Mouse (Mus musculus): ENCODE measurements around the gene Minos1. TPM values are rescaled to one million over a fixed set of nuclear protein-coding genes. Genes with fewer than 3 reads are reported as not detected.

Gene Minos1
- polyA plus RNA-seq, 1 experiment from 2014 or later = 765 TPM

DNA sequence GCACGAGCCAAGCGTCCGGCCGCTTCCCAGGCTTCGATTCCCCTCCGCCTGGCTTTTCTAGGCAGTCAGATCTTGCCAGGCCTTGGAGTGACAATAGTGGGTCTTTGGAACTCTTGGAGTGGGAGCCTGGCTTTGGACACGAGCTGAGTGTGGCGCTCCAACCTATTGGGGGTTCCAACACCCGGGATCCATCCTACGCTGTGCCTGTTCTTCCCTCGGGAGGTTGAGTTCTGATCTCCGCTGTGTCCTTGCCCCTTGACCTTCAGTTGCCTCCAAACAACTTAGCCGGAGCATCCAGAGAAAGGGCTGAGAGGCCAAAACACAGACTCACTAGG is 37.8 kb downstream of the Minos1 start:
- peaks cover 12% of the 10 kb centered on the region for H3K27me3 ChIP-seq (ENCODE audit: control insufficient read depth, insufficient read depth, low read length)
- no peak overlapping the region for H3K27ac ChIP-seq (replicated peaks in 1 of 2; ENCODE audit: control insufficient read depth in 1 of 2, insufficient read depth in 1 of 2, low read depth in 2 of 2, low read length in 2 of 2)

DNA sequence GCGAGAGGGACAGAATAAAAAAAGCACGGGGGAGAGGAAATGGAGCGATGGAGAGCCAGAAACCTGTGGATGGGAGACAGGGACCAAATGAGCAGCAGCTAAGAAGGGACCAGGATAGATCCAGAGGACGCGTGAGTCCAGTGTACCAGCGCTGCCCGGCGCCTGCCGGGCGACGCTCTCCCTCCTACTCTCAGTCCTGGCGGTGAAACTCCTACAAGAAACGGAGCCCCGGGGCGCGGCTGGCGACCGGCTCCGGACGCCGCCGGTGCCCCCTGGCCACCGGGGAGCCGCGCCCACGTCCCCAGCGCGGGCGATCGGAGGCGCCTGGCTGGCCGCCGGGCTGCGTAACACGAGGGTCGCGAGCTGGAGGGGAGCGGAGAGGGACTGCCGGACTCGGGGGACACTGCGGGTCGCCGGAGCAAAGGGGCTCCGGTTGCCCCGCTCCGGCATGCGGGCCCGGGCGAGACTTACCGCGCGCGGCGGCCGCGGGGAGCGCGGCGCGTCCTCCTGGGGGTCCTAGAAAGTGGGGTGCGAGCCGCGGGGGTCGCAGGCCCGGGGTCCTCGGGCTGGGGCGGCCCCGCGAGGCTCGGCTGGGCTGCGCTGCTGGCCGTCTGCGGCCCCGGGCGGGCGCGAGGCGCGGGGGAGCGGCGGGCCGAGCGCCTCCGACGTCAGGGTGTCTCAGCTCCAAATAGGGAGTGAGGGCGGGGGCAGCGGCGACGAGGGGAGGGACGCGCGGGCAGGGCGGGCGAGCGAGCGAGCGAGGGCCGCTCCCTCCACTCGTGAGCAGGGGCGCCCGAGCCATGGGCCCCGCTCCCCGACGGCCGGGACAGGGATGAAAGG is 38.3 kb downstream of the Minos1 start, which contains the start of gene Nbl1:
Nbl1 (minus strand) TSS at position 638 of the 840 bp plus-strand sequence.
- H3K27ac ChIP-seq (replicated peaks in 1 of 2; ENCODE audit: control insufficient read depth in 1 of 2, insufficient read depth in 1 of 2, low read depth in 2 of 2, low read length in 2 of 2) = no peak within 1 kb of the TSS
- H3K4me1 ChIP-seq (ENCODE audit: control insufficient read depth in 2 of 2, insufficient read depth in 2 of 2, low read length in 2 of 2) = peaks cover 10 to 14% of the 10 kb centered on the region in 2 experiments; a peak in 3 of 4 replicates
- peaks cover 12% of the 10 kb centered on the region for H3K27me3 ChIP-seq (ENCODE audit: control insufficient read depth, insufficient read depth, low read length)
- H3K4me3 ChIP-seq (ENCODE audit: control insufficient read depth in 1 of 2, insufficient read depth in 1 of 2, low read depth in 1 of 2, low read length in 2 of 2) = peak within 1 kb of the TSS; percentile 63 to 69
- no peaks in the 10 kb centered on the region for H3K36me3 ChIP-seq (ENCODE audit: control insufficient read depth, insufficient read depth, low read length)
- peak within 1 kb of the TSS; percentile 79 for H3K9ac ChIP-seq (ENCODE audit: low read length)
- H3K9me3 ChIP-seq (ENCODE audit: control insufficient read depth, low read length) = 0 out of 2 replicates have a peak, but pooled peaks cover 6% of the 10 kb centered on the region
- 0% methylated on average over 91 of the region's 105 CpGs for WGBS
- peak within 1 kb of the TSS; percentile 99 for H3K4me2 ChIP-seq (ENCODE audit: low read length)
- peak; percentile 28; the same call in 1 of the 2 replicates for ATAC-seq (ENCODE audit: insufficient number of reproducible peaks, insufficient read depth, low FRiP score, low read depth)

More for the DNA sequence above, 37.8 kb downstream of the Minos1 start:
- Histone ChIP-seq H3K9ac (ENCODE audit: low read length) (peak overlapping the region; percentile 79), H3K4me2 (ENCODE audit: low read length) (peak overlapping the region; percentile 99), H3K4me1 (ENCODE audit: control insufficient read depth in 2 of 2, insufficient read depth in 2 of 2, low read length in 2 of 2) (peaks cover 9 to 14% of the 10 kb centered on the region in 2 experiments; a peak in 3 of 4 replicates), H3K9me3 (ENCODE audit: control insufficient read depth, low read length) (0 out of 2 replicates have a peak, but pooled peaks cover 6% of the 10 kb centered on the region), H3K36me3 (ENCODE audit: control insufficient read depth, insufficient read depth, low read length) (no peaks in the 10 kb centered on the region), H3K4me3 (ENCODE audit: control insufficient read depth in 1 of 2, insufficient read depth in 1 of 2, low read depth in 1 of 2, low read length in 2 of 2) (peak overlapping the region; percentile 20 to 69; a peak in 3 of 4 replicates)
- 0 out of 2 replicates have a peak, but pooled peaks have one; percentile 4 for ATAC-seq (ENCODE audit: insufficient number of reproducible peaks, insufficient read depth, low FRiP score, low read depth)
- 24% methylated on average over 13 of the region's 13 CpGs for WGBS

DNA sequence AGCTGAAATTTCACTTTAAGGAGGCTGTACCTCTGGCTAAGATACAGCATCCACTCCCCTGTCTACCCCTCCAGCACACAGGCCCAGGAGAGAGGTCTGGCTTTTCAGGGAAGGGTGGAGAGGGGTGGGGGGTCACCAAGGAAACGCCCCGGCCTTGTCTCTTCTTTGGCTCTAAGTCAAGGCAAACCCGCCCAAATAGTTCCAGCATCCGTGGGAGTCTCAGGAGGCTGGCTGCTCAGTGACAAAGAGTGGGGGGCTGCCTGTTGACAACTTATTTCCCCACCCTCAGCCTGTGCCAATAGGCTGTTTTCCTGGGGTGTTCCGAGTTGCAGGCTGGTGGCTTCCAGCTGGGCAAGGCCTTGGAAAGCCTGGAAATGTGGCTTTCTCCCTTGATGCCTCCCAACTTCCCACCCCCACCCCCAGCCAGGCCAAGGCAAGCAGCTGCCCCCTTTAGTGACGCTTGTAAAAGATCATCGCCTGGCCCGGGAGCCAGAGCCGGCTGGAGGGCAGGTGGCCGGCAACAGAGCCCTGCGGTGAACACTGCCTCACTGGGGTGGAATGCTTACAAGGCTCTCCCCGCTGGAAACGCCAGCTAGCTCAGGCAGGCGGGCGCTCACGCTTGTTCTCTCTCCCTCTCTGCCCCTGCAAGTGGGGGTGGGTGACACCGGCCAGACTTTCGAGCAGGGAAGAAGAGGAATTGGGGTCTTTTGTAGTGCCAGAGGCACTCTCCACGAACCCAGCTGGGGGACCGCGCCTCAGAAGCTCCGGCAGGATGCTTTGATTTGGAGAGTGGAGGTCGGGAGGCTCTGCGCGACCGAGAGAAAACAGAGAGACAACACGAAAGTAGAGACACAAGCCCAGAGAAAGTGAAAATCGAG is 39.2 kb downstream of the Minos1 start:
- ATAC-seq (ENCODE audit: insufficient number of reproducible peaks, insufficient read depth, low FRiP score, low read depth) = no peak
- Histone ChIP-seq H3K27me3 (ENCODE audit: control insufficient read depth, insufficient read depth, low read length) (peaks cover 12% of the 10 kb centered on the region), H3K9me3 (ENCODE audit: control insufficient read depth, low read length) (0 out of 2 replicates have a peak, but pooled peaks cover 6% of the 10 kb centered on the region), H3K27ac (replicated peaks in 1 of 2; ENCODE audit: control insufficient read depth in 1 of 2, insufficient read depth in 1 of 2, low read depth in 2 of 2, low read length in 2 of 2) (no peak overlapping the region), H3K4me3 (ENCODE audit: control insufficient read depth in 1 of 2, insufficient read depth in 1 of 2, low read depth in 1 of 2, low read length in 2 of 2) (peak overlapping the region; percentile 63 to 69), H3K4me2 (ENCODE audit: low read length) (peak overlapping the region; percentile 99), H3K36me3 (ENCODE audit: control insufficient read depth, insufficient read depth, low read length) (no peaks in the 10 kb centered on the region), H3K9ac (ENCODE audit: low read length) (peak overlapping the region; percentile 79), H3K4me1 (ENCODE audit: control insufficient read depth in 2 of 2, insufficient read depth in 2 of 2, low read length in 2 of 2) (peaks cover 10 to 14% of the 10 kb centered on the region in 2 experiments; a peak in 3 of 4 replicates)
- WGBS = 8% methylated on average over 28 of the region's 28 CpGs

DNA sequence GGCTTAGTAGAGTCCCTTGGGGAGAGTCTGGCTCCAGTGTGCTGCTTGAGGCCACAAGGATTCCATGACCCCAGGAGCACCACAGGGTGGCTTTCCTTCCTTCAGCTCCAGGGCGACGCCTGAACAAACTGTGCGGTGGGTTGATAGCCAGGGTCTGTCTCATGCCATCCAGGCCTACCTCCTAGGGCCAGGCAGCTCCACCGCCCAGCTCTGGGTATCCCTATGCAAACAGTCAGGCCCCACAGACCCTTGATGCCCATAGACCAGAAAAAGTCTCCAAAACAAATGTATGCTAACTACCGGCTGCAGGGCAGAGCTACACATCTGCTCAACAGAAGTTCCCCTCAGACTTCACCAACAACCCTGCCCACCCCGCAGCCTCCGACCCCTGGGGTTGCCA is 39.8 kb downstream of the Minos1 start:
- Histone ChIP-seq H3K4me2 (ENCODE audit: low read length) (0 out of 2 replicates have a peak overlapping the region, but pooled peaks have one; percentile 99), H3K36me3 (ENCODE audit: control insufficient read depth, insufficient read depth, low read length) (no peaks in the 10 kb centered on the region), H3K9me3 (ENCODE audit: control insufficient read depth, low read length) (0 out of 2 replicates have a peak, but pooled peaks cover 6% of the 10 kb centered on the region), H3K27ac (replicated peaks in 1 of 2; ENCODE audit: control insufficient read depth in 1 of 2, insufficient read depth in 1 of 2, low read depth in 2 of 2, low read length in 2 of 2) (no peak overlapping the region), H3K27me3 (ENCODE audit: control insufficient read depth, insufficient read depth, low read length) (peaks cover 12% of the 10 kb centered on the region), H3K4me3 (ENCODE audit: control insufficient read depth in 1 of 2, insufficient read depth in 1 of 2, low read depth in 1 of 2, low read length in 2 of 2) (0 out of 4 replicates have a peak overlapping the region, but pooled peaks of 1 of the 2 experiments have one; percentile 69), H3K9ac (ENCODE audit: low read length) (no peak overlapping the region), H3K4me1 (ENCODE audit: control insufficient read depth in 2 of 2, insufficient read depth in 2 of 2, low read length in 2 of 2) (peaks cover 8 to 14% of the 10 kb centered on the region in 2 experiments; a peak in 3 of 4 replicates)
- 59% methylated on average over 7 of the region's 7 CpGs for WGBS
- ATAC-seq (ENCODE audit: insufficient number of reproducible peaks, insufficient read depth, low FRiP score, low read depth) = no peak

DNA sequence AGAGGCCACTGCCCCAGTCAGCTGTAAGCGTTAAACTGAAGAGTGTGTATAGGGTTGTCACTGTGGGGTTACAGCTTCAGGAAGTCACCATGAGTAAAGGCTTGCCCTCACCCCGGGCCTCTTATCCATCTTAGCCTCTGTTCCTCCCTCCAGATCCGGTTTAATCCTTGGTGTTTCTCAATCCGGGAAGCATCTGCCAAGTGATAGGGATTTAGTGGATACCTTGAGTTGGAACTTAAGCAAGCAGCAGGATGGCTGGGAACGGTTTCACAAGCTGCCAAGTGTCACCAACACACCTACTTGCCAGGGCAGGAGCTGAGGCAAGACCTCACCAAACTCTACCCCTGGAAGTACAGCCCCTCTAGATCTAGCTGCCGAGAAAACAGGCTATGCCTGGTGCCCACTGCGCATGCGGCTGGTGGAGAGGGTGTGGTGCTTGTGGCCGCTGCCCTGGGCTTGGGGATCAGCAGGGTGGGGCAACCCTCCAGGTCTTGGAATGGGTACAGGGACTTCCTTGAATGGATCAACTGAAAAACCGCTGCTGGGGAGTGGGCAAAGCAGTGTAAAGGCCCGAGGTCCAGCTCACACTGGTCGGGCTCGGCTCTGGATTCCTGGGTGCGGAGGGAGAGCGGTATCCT is 40.5 kb downstream of the Minos1 start:
- Histone ChIP-seq H3K4me2 (ENCODE audit: low read length) (no peak overlapping the region), H3K27ac (replicated peaks in 1 of 2; ENCODE audit: control insufficient read depth in 1 of 2, insufficient read depth in 1 of 2, low read depth in 2 of 2, low read length in 2 of 2) (no peak overlapping the region), H3K4me3 (ENCODE audit: control insufficient read depth in 1 of 2, insufficient read depth in 1 of 2, low read depth in 1 of 2, low read length in 2 of 2) (no peak overlapping the region), H3K27me3 (ENCODE audit: control insufficient read depth, insufficient read depth, low read length) (peaks cover 16% of the 10 kb centered on the region), H3K36me3 (ENCODE audit: control insufficient read depth, insufficient read depth, low read length) (no peaks in the 10 kb centered on the region), H3K9ac (ENCODE audit: low read length) (no peak overlapping the region), H3K9me3 (ENCODE audit: control insufficient read depth, low read length) (0 out of 2 replicates have a peak, but pooled peaks cover 6% of the 10 kb centered on the region), H3K4me1 (ENCODE audit: control insufficient read depth in 2 of 2, insufficient read depth in 2 of 2, low read length in 2 of 2) (peaks cover 8 to 14% of the 10 kb centered on the region in 2 experiments; a peak in 3 of 4 replicates)
- no peak for ATAC-seq (ENCODE audit: insufficient number of reproducible peaks, insufficient read depth, low FRiP score, low read depth)
- 67% methylated on average over 15 of the region's 15 CpGs for WGBS

DNA sequence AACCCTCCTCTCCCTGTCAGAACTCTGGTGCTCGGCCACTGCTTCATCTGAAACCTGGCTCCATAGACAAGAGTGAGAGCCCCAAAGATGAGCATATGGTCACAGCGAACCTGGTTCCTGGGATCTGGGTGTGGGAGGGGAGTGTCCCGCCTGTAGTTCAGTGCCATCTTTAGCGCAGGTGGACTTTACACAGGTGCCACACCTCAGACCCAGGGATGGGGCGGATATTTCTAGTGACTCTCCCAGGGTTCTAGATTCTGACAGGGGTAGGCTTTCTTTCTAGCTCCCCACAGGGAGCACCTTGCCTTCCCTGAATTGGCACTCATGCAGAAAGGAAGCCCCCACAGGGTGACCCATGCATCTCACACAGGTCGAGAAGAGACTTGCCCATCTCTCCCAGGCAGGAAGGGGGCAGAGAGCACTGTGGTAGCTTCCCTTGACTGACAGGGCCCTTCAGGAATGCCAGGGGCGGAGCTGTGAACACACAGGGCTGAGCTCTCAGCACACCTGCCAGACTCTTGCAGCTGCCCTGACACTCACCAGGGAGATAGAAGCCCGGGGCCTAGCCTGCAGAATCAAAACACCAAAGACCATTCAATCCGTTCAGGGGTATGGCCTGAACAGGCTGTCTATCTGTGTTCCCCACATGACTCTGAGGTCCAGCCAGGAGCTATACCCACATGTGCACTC is 41.8 kb downstream of the Minos1 start:
- H3K4me1 ChIP-seq (ENCODE audit: control insufficient read depth in 2 of 2, insufficient read depth in 2 of 2, low read length in 2 of 2) = peaks cover 8 to 14% of the 10 kb centered on the region in 2 experiments; a peak in 3 of 4 replicates
- 51% methylated on average over 9 of the region's 9 CpGs for WGBS
- H3K27me3 ChIP-seq (ENCODE audit: control insufficient read depth, insufficient read depth, low read length) = peaks cover 28% of the 10 kb centered on the region
- H3K27ac ChIP-seq (replicated peaks in 1 of 2; ENCODE audit: control insufficient read depth in 1 of 2, insufficient read depth in 1 of 2, low read depth in 2 of 2, low read length in 2 of 2) = no peak overlapping the region
- no peak overlapping the region for H3K9ac ChIP-seq (ENCODE audit: low read length)
- H3K4me3 ChIP-seq (ENCODE audit: control insufficient read depth in 1 of 2, insufficient read depth in 1 of 2, low read depth in 1 of 2, low read length in 2 of 2) = no peak overlapping the region
- no peak overlapping the region for H3K4me2 ChIP-seq (ENCODE audit: low read length)
- no peaks in the 10 kb centered on the region for H3K9me3 ChIP-seq (ENCODE audit: control insufficient read depth, low read length)
- ATAC-seq (ENCODE audit: insufficient number of reproducible peaks, insufficient read depth, low FRiP score, low read depth) = no peak
- no peaks in the 10 kb centered on the region for H3K36me3 ChIP-seq (ENCODE audit: control insufficient read depth, insufficient read depth, low read length)

Measured in heart, embryonic 14.5 days (tissue).